Mouse (Mus musculus) embryonic fibroblast, embryonic 13.5 days (primary cell): ENCODE results near the gene Hmga1. TPM values are rescaled to one million over a fixed set of nuclear protein-coding genes. Genes with fewer than 3 reads are reported as not detected.

Source experiments
- H3K27ac ChIP-seq: 2 replicates; pipeline ENCODE4 v1.5.1; 2012; ENCODE audit warnings: low read length, control low read depth, inconsistent platforms; ENCODE audit not compliant: insufficient read depth
- H3K4me1 ChIP-seq: 2 replicates; pipeline ENCODE4 v1.6.1; 2011; ENCODE audit warnings: low read length; ENCODE audit not compliant: control insufficient read depth, insufficient read depth
- H3K4me3 ChIP-seq: 2 replicates; pipeline ENCODE4 v1.5.1; 2011; ENCODE audit warnings: mild to moderate bottlenecking, control low read depth, low read length; ENCODE audit not compliant: insufficient read depth
- CTCF ChIP-seq: IDR thresholded peaks from 2 replicates; pipeline ENCODE4 v1.5.1; 2011; ENCODE audit warnings: mild to moderate bottlenecking, control low read depth, low read length, moderate library complexity, borderline replicate concordance; ENCODE audit not compliant: insufficient read depth
- POLR2A ChIP-seq: IDR thresholded peaks from 2 replicates; pipeline ENCODE4 v1.6.1; 2011; ENCODE audit warnings: low read depth, mild to moderate bottlenecking, control low read depth, low read length, moderate library complexity
- polyA plus RNA-seq: library from polyadenylated mRNA; stranded (reverse); fragments of >200 nt; gene quantifications from 2 replicates; pipeline ENCODE4 v1.2.4, GENCODE M21; 2011; ENCODE audit warnings: low read depth; ENCODE audit not compliant: missing spikeins, insufficient read length

The Hmga1 gene
- polyA plus RNA-seq, 1 experiment: 207 TPM

DNA sequence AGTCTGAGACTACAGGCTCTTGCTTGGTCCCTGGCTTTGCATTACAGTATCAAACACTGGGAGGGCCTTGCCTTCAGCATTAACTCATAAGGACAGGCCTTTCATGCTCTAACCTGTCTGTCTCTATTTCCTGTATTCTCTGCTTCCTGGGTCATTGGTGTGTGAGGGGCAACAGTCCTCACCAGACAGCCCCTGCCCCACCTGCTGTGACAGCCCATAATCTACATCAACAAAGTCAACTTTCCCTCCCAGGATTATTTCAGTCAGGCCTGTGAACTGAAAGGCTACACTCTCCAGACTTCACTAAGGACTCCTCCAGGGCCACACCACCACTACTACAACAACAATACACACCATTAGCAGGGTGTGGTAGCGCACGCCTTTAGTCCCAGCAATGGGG is 46.7 kb downstream of the Hmga1 start:
- no peak overlapping the region for H3K4me3 ChIP-seq
- TF ChIP-seq CTCF (no peak), POLR2A (no peak)
- H3K4me1 ChIP-seq: no peaks in the 10 kb centered on the region
- no peak overlapping the region for H3K27ac ChIP-seq

DNA sequence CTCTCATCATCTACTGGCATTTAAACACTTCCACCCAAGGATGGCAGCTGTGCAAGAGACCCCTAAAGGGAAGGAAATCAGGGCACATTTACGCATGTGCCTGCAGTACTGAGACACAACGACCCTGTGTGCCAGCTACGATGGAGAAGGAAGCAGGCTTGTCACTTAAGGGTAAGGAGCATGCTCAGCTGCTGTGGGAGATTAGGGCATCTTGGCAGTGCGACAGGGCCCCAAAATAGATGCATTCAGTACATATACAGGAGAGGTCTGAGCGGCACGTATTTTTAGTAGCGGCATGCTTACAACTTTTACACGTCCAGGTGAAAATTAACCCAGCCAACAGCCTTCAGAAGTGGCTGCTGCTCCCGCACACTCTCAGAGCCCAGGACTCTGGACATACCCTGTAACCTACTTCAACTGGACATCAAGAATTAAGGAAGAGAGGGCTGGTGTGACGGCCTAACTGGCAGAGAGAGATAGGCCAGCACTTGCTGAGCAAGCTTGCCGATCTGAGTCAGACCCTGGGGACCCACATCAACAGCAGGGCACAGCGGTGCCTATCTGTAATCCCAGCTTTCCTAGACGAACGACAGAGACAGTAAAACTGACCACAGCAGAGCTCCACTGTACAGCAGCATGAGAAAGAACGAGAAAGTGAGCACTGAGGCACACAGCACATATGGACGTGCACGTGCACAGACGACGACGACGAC is 47.4 kb downstream of the Hmga1 start:
- Histone ChIP-seq H3K27ac (no peak overlapping the region), H3K4me1 (no peaks in the 10 kb centered on the region), H3K4me3 (no peak overlapping the region)
- TF ChIP-seq POLR2A (no peak), CTCF (no peak)

DNA sequence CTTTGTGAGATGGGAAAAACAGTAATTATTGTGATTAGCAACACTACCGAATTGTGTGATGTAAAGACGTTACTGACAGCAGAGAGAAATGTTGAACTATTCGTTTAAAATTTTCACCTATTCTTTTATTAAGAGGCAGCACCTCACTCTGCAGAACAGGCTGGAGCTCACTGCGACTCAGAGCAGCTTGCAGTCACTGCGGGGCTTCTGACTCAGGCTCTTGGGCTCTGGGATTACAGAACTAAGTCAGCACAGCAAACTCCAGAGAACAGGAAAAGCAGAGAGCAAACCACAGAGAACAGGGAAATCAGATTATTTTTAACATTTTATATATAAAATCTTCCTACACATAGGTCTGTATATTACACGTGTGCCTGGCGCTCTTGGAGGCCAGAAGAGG is 53.3 kb downstream of the Hmga1 start:
- no peak overlapping the region for H3K4me3 ChIP-seq
- TF ChIP-seq POLR2A: no peak
- TF ChIP-seq CTCF: no peak
- peaks cover 12% of the 10 kb centered on the region; the same call in 1 of the 2 replicates for H3K4me1 ChIP-seq
- H3K27ac ChIP-seq: no peak overlapping the region

DNA sequence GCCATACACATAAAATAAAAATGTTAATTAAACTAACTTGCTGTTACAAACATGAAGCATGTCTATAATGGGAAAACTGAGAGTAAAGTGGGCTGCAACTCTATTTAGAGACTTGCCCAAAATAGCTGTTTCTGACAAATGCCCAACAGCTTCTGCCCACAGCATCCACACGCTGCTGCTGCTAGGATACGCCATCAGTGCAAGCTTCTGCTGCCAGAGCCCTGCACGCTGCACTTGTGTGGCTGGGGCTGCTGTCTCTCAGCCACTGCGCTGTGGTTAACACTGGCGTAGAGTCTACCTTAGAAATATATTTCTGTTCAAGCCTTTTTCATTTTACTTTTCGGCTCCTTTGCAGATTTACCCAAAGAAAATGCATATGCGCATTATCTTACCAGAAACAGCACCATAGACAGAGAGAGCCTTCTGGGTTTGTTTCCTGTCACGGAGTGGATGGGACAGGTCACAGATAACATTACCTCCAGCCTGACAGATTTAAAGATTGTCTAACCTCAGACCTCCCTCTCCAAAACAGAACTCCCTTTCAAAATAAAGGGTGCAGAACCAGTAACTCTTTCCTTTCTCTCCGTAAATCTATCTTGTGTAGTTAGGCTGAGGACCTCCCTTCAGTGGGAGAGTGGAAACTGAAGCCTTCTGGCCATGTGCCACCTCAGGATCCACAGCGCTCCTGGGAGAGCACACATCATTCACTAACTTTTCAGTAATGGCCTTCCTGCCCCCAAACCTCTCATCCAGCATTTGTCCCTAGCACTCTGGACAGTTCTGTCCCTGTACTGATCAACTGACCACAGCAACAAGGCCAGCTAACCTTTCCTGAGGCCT is 54.6 kb downstream of the Hmga1 start:
- no peak for TF ChIP-seq CTCF
- TF ChIP-seq POLR2A: no peak
- H3K27ac ChIP-seq: no peak overlapping the region

DNA sequence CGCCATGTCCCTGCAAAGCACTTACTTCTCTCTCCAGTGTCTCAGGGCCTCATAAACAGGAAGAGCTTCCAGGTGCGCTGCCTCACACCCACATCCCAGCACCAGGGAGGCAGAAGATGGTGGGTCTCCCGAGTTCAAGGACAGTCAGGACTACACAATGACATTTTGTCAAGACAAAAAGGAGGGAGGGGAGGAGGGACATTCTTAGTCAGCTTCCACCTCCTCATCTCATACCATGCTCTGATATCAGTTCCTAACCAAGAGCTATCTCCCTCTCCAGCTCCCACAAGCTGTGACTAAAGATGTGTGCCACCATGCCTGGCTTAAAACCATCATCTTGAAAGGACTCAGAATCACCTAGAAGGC is 55.2 kb downstream of the Hmga1 start:
- Histone ChIP-seq H3K4me3 (no peak overlapping the region), H3K27ac (no peak overlapping the region)

More for the DNA sequence above, 54.6 kb downstream of the Hmga1 start:
- no peak overlapping the region for H3K4me3 ChIP-seq
- peaks cover 12% of the 10 kb centered on the region; the same call in 1 of the 2 replicates for H3K4me1 ChIP-seq

DNA sequence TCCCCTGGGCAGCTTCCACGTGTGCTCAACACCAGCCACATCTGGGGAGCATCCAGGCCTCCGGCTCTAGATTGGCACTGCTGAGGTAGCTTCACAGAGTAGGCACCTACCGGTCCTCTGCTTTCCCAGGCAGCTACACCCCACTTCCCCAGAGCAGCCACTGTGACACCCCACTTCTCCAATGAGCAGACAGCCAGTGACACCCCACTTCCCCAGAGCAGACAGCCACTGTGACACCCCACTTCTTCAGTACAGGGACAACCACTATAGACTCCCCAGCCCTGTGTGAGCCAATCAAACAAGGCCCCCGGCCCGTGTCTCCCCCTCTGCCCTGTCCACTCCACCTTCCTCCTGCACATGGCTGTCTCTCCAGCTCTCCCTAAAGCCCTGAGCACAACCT is 55.7 kb downstream of the Hmga1 start:
- H3K27ac ChIP-seq: no peak overlapping the region
- no peak overlapping the region for H3K4me3 ChIP-seq
- TF ChIP-seq CTCF: no peak
- TF ChIP-seq POLR2A: no peak
- peaks cover 12% of the 10 kb centered on the region; the same call in 1 of the 2 replicates for H3K4me1 ChIP-seq

More for the DNA sequence above, 55.2 kb downstream of the Hmga1 start:
- TF ChIP-seq CTCF: no peak
- no peak for TF ChIP-seq POLR2A
- H3K4me1 ChIP-seq: peaks cover 12% of the 10 kb centered on the region; the same call in 1 of the 2 replicates

DNA sequence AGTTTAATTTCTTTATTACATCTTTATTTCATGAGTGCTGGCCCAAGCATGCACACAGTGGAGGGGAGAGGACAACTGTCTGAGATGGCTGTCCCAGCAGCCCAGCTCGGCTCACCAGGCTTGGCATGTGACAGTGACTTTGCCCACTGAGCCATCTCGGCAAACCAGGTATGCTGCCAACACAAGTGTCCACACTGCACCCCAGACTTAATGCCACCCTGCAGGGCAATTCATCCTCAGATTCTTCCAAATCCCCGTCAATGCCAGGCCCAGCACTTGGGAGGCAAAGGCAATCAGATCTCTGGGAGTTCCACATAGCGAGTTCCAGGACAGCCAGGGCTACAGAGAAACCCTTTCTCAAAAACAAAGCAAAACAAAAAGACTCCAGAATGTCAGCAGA is 56.7 kb downstream of the Hmga1 start:
- Histone ChIP-seq H3K4me3 (no peak overlapping the region), H3K4me1 (peaks cover 12% of the 10 kb centered on the region; the same call in 1 of the 2 replicates), H3K27ac (no peak overlapping the region)
- TF ChIP-seq CTCF: no peak
- no peak for TF ChIP-seq POLR2A

Other genes starting within 250 kb of the Hmga1 start
- gene Grm4, start 35.1 kb upstream of the Hmga1 start, polyA plus RNA-seq: not detected in 2 replicates
- gene AI413582, start 9.3 kb downstream of the Hmga1 start, polyA plus RNA-seq: 15.6 and 30.9 TPM in 2 replicates
- gene Nudt3, start 67.0 kb downstream of the Hmga1 start, polyA plus RNA-seq: 117 and 131 TPM in 2 replicates
- gene RPS10-NUDT3, start 78.7 kb downstream of the Hmga1 start, polyA plus RNA-seq: 2.9 TPM in 1 of 2 replicates, not detected in the other
- gene Rps10, start 80.2 kb downstream of the Hmga1 start, polyA plus RNA-seq: 1,827 and 1,973 TPM in 2 replicates
- not detected in 2 replicates for gene Pacsin1, start 99.0 kb downstream of the Hmga1 start, polyA plus RNA-seq
- not detected in 2 replicates for gene Spdef, start 172.5 kb downstream of the Hmga1 start, polyA plus RNA-seq